Comparison of ENCODE assay signal across 9 mouse cellular contexts in the genomic region with DNA sequence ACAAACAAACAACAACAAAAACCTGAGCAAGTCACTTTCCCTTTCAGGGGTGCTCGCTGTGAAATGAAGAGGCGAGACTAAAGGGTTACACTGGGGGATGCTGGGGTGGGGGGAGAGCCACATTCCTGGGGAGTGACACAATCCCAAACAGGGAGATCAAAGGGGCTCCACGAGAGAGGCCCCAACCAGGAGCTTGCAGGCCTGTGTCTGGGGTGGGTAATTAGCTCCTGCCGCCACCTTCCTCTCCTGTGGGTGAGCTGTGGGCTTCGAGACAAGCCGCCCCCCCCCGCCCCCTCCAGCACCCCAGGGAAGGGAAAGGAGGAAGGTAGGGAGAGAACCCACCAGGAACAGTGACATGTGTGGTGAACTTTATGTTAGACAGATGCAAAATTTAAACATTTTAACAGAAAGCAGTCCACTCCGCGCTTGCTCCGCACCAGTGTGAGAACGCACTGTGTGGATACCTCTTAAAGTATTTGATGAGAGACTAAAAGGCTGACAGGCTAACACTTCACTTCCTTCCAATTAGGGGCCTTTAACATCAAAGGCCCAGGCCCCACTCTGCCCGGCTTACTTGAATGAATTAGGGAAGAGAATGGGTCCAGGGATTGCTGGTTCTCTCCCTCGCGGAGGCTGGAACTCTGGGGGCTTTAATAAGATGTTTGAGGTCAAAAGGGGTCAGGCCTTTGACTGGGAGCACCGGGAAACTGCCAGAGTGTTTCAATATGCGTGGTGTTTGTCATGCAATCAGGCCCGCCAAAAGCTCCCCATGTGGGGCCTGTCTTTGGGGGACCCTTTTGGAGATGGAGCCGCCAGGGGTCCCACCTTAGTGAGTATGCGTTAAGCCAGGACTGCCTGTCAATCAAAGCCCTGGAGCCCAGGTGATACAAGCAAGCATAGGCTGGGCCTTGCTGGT.
DNase-seq lines count a peak whose midpoint lies in the region; ATAC-seq and TF ChIP-seq lines count a peak whose summit lies in the region.
"Had no signal": no experiment of that assay in that cellular context is flagged by ENCODE, and none has a peak within 500 bp of the region (broad histone marks: within the 10 kb centered on the region; RNA-seq: fewer than 3 reads in every experiment).

No protein-coding gene starts in this region.

- no peak for TF ChIP-seq CTCF in midbrain, postnatal 0 days (IDR thresholded peaks at IDR 0.05)

- WGBS in heart, embryonic 10.5 days: 14% methylated on average over 19 of the region's 19 CpGs
- 2% methylated on average over 19 of the region's 19 CpGs for WGBS in midbrain, embryonic 10.5 days
- 16% methylated on average over 18 of the region's 19 CpGs for WGBS in midbrain, postnatal 0 days
- 16% methylated on average over 19 of the region's 19 CpGs for WGBS in hindbrain, embryonic 15.5 days

- no peak overlapping the region for H3K9ac ChIP-seq in midbrain, postnatal 0 days (replicated peaks; ENCODE audit: low read length, poor library complexity, severe bottlenecking)
- no peak overlapping the region for H3K9ac ChIP-seq in hindbrain, embryonic 15.5 days

- H3K4me3 ChIP-seq in heart, embryonic 10.5 days: peak overlapping the region; percentile 29; the same call in 1 of the 2 replicates
- H3K4me3 ChIP-seq in midbrain, embryonic 10.5 days: peak overlapping the region; percentile 31
- H3K4me3 ChIP-seq in midbrain, postnatal 0 days (ENCODE audit: low read depth, low read length): no peak overlapping the region
- H3K4me3 ChIP-seq in hindbrain, embryonic 15.5 days: no peak overlapping the region
- H3K4me3 ChIP-seq: erythroblast, embryonic 14.5 days had no signal

- intact Hi-C loops in heart, postnatal 25 days (cut with DNase I): no loop called here

- H3K4me1 ChIP-seq in heart, embryonic 10.5 days: peaks cover 43% of the 10 kb centered on the region
- H3K4me1 ChIP-seq in midbrain, embryonic 10.5 days: peaks cover 54% of the 10 kb centered on the region
- peaks cover 8% of the 10 kb centered on the region; the same call in 1 of the 2 replicates for H3K4me1 ChIP-seq in midbrain, postnatal 0 days (ENCODE audit: insufficient read depth, low read length)
- peaks cover 6% of the 10 kb centered on the region; the same call in 1 of the 2 replicates for H3K4me1 ChIP-seq in hindbrain, embryonic 15.5 days (replicated peaks)

- H3K27me3 ChIP-seq in heart, embryonic 10.5 days (ENCODE audit: insufficient read depth, poor library complexity, severe bottlenecking): no peaks in the 10 kb centered on the region
- peaks cover 6% of the 10 kb centered on the region for H3K27me3 ChIP-seq in midbrain, embryonic 10.5 days (ENCODE audit: low read depth, poor library complexity, severe bottlenecking)
- no peaks in the 10 kb centered on the region; the same call in 1 of the 2 replicates for H3K27me3 ChIP-seq in midbrain, postnatal 0 days (ENCODE audit: insufficient read depth, low read length)
- peaks cover 3% of the 10 kb centered on the region; the same call in 1 of the 2 replicates for H3K27me3 ChIP-seq in hindbrain, embryonic 15.5 days

- H3K27ac ChIP-seq in heart, embryonic 10.5 days: peak overlapping the region; percentile 86
- peak overlapping the region; percentile 85 for H3K27ac ChIP-seq in midbrain, embryonic 10.5 days (replicated peaks)
- no peak overlapping the region for H3K27ac ChIP-seq in midbrain, postnatal 0 days (ENCODE audit: low read depth, low read length)
- H3K27ac ChIP-seq in hindbrain, embryonic 15.5 days (replicated peaks): no peak overlapping the region

- ATAC-seq in midbrain, postnatal 0 days (ENCODE audit: low FRiP score): no peak; the same call in 1 of the 2 replicates
- 0 out of 2 replicates have a peak, but pooled peaks have one; percentile 6 for ATAC-seq in hindbrain, embryonic 15.5 days (ENCODE audit: low FRiP score, low read depth)
- no peak for ATAC-seq in megakaryocyte progenitor cell, adult 5-6 weeks (replicated peaks; ENCODE audit: poor library complexity)

- H3K9me3 ChIP-seq in heart, embryonic 10.5 days: no peaks in the 10 kb centered on the region
- H3K9me3 ChIP-seq in midbrain, embryonic 10.5 days (replicated peaks): no peaks in the 10 kb centered on the region
- H3K9me3 ChIP-seq in midbrain, postnatal 0 days (ENCODE audit: low read length): no peaks in the 10 kb centered on the region
- H3K9me3 ChIP-seq in hindbrain, embryonic 15.5 days: no peaks in the 10 kb centered on the region

- peak; percentile 80 for DNase-seq in heart, embryonic 10.5 days (ENCODE audit: low spot score)
- no peak for DNase-seq in heart, postnatal 25 days (ENCODE audit: low spot score)
- DNase-seq in midbrain, embryonic 10.5 days (ENCODE audit: low spot score): peak; percentile 79
- no peak for DNase-seq in midbrain, postnatal 0 days (ENCODE audit: low spot score)
- peak; percentile 57 for DNase-seq in retina, embryonic 14.5 days (ENCODE audit: low spot score)
- DNase-seq in natural killer cell, adult 2 months (ENCODE audit: low spot score in 2 of 2): no peak

- no peak overlapping the region for H3K4me2 ChIP-seq in midbrain, postnatal 0 days (ENCODE audit: low read depth, low read length, poor library complexity, severe bottlenecking)
- no peak overlapping the region for H3K4me2 ChIP-seq in hindbrain, embryonic 15.5 days

- no peaks in the 10 kb centered on the region for H3K36me3 ChIP-seq in heart, embryonic 10.5 days
- H3K36me3 ChIP-seq in midbrain, embryonic 10.5 days: no peaks in the 10 kb centered on the region
- no peaks in the 10 kb centered on the region for H3K36me3 ChIP-seq in midbrain, postnatal 0 days (ENCODE audit: insufficient read depth, low read length)
- H3K36me3 ChIP-seq in hindbrain, embryonic 15.5 days: no peaks in the 10 kb centered on the region

Comparison
In these comparisons a context has a peak if more than half of its experiments do, and no peak if none do; other contexts are left out.
1. DNase-seq: peak in heart, embryonic 10.5 days (single experiment), midbrain, embryonic 10.5 days (single experiment) and retina, embryonic 14.5 days (single experiment); none in heart, postnatal 25 days (single experiment), midbrain, postnatal 0 days (single experiment) and natural killer cell, adult 2 months (0 of 2).
2. H3K27ac ChIP-seq: peak in heart, embryonic 10.5 days (single experiment) and midbrain, embryonic 10.5 days (single experiment); none in midbrain, postnatal 0 days (single experiment) and hindbrain, embryonic 15.5 days (single experiment).
3. H3K4me3 ChIP-seq: peak in heart, embryonic 10.5 days (single experiment) and midbrain, embryonic 10.5 days (single experiment); none in midbrain, postnatal 0 days (single experiment) and hindbrain, embryonic 15.5 days (single experiment).